Mouse (Mus musculus) heart, embryonic 16.5 days (tissue): ENCODE measurements around the gene Ksr2. TPM values are rescaled to one million over a fixed set of nuclear protein-coding genes. Genes with fewer than 3 reads are reported as not detected.

Source experiments
- ATAC-seq: fragments of 200-750 bp; cut with Nextera tagmentation; replicated peaks from 2 replicates; pipeline ENCODE4 v1.8.0; 2017; ENCODE audit warnings: moderate number of reproducible peaks; ENCODE audit not compliant: insufficient read depth, low FRiP score; ENCODE audit errors: extremely low read depth
- H3K27ac ChIP-seq: fragments of 300-500 bp; sonication (generic); 2 replicates; pipeline ENCODE4 v1.5.1; 2014; ENCODE audit warnings: mild to moderate bottlenecking, low read length, control low read depth, moderate library complexity
- H3K27me3 ChIP-seq: fragments of 300-500 bp; sonication (generic); 2 replicates; pipeline ENCODE4 v1.6.1; 2014; ENCODE audit warnings: low read length, mixed read lengths; ENCODE audit not compliant: control insufficient read depth, insufficient read depth
- H3K36me3 ChIP-seq: fragments of 300-500 bp; sonication (generic); 2 replicates; pipeline ENCODE4 v1.6.1; 2014; ENCODE audit not compliant: control insufficient read depth, insufficient read depth
- H3K4me1 ChIP-seq: fragments of 300-500 bp; sonication (generic); 2 replicates; pipeline ENCODE4 v1.6.1; 2014; ENCODE audit warnings: low read length, mixed read lengths; ENCODE audit not compliant: control insufficient read depth, insufficient read depth
- H3K4me2 ChIP-seq: fragments of 300-500 bp; sonication (generic); 2 replicates; pipeline ENCODE4 v1.6.1; 2014; ENCODE audit warnings: low read depth, mild to moderate bottlenecking, control low read depth, low read length
- H3K4me3 ChIP-seq: fragments of 300-500 bp; sonication (generic); 2 replicates; pipeline ENCODE4 v1.5.1; 2014; ENCODE audit warnings: mild to moderate bottlenecking, control low read depth, low read length
- H3K9ac ChIP-seq: fragments of 300-500 bp; sonication (generic); 2 replicates; pipeline ENCODE4 v1.6.1; 2014; ENCODE audit warnings: low read length, control low read depth
- H3K9me3 ChIP-seq: fragments of 300-500 bp; sonication (generic); replicated peaks from 2 replicates; pipeline ENCODE4 v1.6.1; 2016; ENCODE audit warnings: low read length; ENCODE audit not compliant: control insufficient read depth
- WGBS: fragments of 180-500 bp; shearing (Covaris S2); extraction: QIAGEN DNeasy Blood & Tissue Kit; methylation state at CpG from one replicate; pipeline ENCODE4 v1.1.7; 2014; 5-methylcytosine and 5-hydroxymethylcytosine counted together
- polyA plus RNA-seq: library from polyadenylated mRNA; unstranded; fragments of >200 nt; fragmentation: Nextera tagmentation; extraction: Ambion mirVana; gene quantifications from 2 replicates; pipeline ENCODE4 v1.2.1, GENCODE M21; 2015

Ksr2 gene
- polyA plus RNA-seq, 1 experiment from 2014 or later = 0.05 TPM

DNA sequence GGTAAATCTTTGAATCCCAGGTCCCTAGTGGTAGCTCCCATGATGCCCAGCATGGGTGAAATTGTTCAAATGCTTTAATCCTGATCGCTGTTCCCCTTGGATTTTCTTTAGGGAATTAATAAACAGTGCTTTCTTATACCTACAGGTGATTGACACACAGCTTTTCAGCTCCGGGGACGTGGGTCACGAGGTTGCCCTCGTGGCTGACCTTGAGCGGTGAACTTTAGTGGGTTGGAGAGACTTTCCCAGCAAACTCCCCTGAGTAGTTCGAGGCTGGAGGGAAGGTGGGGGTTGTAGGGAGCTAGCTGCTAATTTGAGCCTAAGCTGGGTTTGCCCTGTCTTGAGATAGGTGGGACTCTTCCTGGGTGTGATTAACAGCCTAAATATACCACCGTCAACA, 41.7 kb downstream of the Ksr2 start:
- H3K4me2 ChIP-seq = no peak overlapping the region
- no peak overlapping the region for H3K27ac ChIP-seq
- no peaks in the 10 kb centered on the region for H3K9me3 ChIP-seq
- H3K4me3 ChIP-seq = no peak overlapping the region
- ATAC-seq = no peak
- H3K36me3 ChIP-seq = no peaks in the 10 kb centered on the region
- 49% methylated on average over 8 of the region's 8 CpGs for WGBS
- H3K9ac ChIP-seq = no peak overlapping the region
- H3K27me3 ChIP-seq = no peaks in the 10 kb centered on the region
- peaks cover 3% of the 10 kb centered on the region; the same call in 1 of the 2 replicates for H3K4me1 ChIP-seq

DNA sequence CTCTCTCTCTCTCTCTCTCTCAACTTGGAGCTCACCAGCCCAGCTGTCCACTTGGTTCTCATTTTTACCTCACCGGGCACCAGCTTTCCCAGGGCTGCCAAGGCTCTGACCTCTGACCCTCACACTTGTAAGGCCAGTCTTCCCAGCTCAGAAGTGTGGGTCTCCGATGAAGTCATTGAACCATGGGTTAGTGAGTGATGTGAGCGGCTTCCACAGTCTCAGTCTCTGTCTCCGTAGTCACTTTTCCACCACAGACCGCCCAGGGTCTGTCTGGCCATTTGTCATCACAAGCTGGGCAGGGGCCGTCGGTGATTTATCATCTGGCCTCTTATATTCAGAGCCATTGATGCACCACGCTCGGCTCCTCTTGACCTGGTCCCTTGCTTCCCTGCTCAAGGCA, 43.3 kb downstream of the Ksr2 start:
- no peaks in the 10 kb centered on the region for H3K27me3 ChIP-seq
- H3K9ac ChIP-seq = no peak overlapping the region
- peaks cover 3% of the 10 kb centered on the region; the same call in 1 of the 2 replicates for H3K4me1 ChIP-seq
- no peaks in the 10 kb centered on the region for H3K9me3 ChIP-seq
- no peak overlapping the region for H3K27ac ChIP-seq
- H3K4me2 ChIP-seq = no peak overlapping the region
- H3K4me3 ChIP-seq = no peak overlapping the region
- ATAC-seq = no peak
- no peaks in the 10 kb centered on the region for H3K36me3 ChIP-seq
- WGBS = 67% methylated on average over 9 of the region's 9 CpGs

DNA sequence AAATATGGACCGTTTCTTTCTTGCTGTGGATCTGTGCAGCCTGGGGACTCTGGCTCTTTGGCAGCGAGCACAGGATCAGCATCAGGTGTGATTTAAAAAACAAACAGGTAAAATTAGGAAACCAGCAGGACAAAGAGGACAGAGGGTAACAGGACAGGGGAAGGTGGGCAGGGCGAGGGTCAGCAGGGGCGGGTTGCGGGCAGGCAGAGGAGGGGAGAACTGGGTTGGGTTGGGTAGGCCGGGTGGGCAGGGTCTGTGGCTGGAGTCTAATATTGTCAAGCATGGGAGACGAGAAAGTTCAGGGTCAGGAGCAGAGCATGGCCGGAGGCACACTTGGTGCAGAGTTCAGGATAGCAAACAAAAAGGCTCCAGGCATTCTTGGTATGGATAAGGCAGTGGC, 43.8 kb downstream of the Ksr2 start:
- ATAC-seq = no peak
- no peak overlapping the region for H3K4me3 ChIP-seq
- H3K4me2 ChIP-seq = no peak overlapping the region
- H3K4me1 ChIP-seq = peaks cover 3% of the 10 kb centered on the region; the same call in 1 of the 2 replicates
- H3K27me3 ChIP-seq = no peaks in the 10 kb centered on the region
- 70% methylated on average over 8 of the region's 8 CpGs for WGBS
- no peaks in the 10 kb centered on the region for H3K9me3 ChIP-seq
- no peaks in the 10 kb centered on the region for H3K36me3 ChIP-seq
- no peak overlapping the region for H3K27ac ChIP-seq
- no peak overlapping the region for H3K9ac ChIP-seq

DNA sequence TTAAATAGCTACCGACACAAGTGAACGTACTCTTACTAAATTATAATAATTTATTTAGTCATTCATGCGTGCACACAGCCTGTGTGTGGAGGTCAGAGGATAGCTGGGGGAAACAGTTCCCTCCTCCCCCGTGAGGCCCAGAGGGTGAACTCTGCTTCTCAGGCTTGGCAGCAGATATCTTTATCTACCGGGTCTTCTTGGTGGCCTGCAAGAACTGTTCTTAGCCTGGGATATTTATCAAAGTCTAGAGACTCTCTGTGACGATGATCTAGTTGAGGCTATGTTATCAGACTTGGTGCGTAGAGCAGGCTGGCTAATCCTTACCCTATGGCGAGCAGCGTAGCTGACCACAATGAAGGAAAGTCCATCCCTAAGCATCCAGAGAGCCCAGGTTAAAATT, 45.1 kb downstream of the Ksr2 start:
- 56% methylated on average over 9 of the region's 9 CpGs for WGBS
- no peak for ATAC-seq
- Histone ChIP-seq H3K4me1 (peaks cover 3% of the 10 kb centered on the region; the same call in 1 of the 2 replicates), H3K27ac (no peak overlapping the region), H3K4me3 (no peak overlapping the region), H3K9ac (no peak overlapping the region), H3K4me2 (no peak overlapping the region), H3K36me3 (no peaks in the 10 kb centered on the region), H3K9me3 (no peaks in the 10 kb centered on the region), H3K27me3 (no peaks in the 10 kb centered on the region)

DNA sequence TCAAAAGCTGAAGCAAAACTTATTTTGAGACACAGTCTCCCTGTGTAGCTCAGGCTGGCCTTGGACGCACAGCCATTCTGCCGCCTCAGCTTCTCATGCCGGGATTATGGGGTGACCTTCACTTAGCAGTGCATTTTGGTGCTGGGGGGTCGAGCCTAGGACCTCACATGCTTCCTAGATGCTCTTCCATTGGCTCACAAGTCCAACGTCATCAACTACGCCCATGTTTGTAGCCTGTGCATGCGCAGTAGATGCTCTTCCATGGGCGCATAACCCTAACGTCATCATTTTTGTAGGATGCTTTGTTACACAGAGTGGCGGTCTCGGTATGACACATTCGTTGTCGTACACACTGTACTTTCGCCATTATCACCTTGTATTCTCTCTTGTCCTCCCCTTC, 46.5 kb downstream of the Ksr2 start:
- Histone ChIP-seq H3K4me2 (no peak overlapping the region), H3K27me3 (no peaks in the 10 kb centered on the region), H3K9ac (no peak overlapping the region), H3K27ac (no peak overlapping the region), H3K9me3 (no peaks in the 10 kb centered on the region), H3K36me3 (no peaks in the 10 kb centered on the region), H3K4me3 (no peak overlapping the region), H3K4me1 (peaks cover 3% of the 10 kb centered on the region; the same call in 1 of the 2 replicates)
- 88% methylated on average over 14 of the region's 14 CpGs for WGBS
- ATAC-seq = no peak

DNA sequence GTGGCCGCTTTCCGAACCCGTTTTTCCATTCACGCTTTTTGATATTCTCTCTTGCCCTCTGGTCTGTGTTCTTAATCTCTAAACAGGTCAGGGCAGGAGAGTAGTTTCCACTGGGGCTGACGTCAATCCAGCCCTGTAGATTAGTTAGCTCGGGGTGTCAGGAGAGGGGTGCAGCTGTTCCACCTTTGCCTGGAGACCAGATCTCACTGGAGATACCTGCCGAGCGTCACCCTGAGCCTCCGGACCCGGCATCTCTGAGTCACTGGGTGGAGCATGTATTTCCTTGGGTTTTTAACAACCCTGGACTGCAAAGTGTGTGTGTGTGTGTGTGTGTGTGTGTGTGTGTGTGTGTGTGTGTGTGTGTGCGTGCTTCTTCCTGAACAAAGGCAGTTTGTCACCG, 53.3 kb downstream of the Ksr2 start:
- 60% methylated on average over 12 of the region's 12 CpGs for WGBS
- Histone ChIP-seq H3K4me1 (no peaks in the 10 kb centered on the region), H3K4me2 (no peak overlapping the region), H3K9ac (no peak overlapping the region), H3K27ac (no peak overlapping the region), H3K4me3 (no peak overlapping the region), H3K27me3 (no peaks in the 10 kb centered on the region), H3K9me3 (no peaks in the 10 kb centered on the region), H3K36me3 (no peaks in the 10 kb centered on the region)
- ATAC-seq = no peak

DNA sequence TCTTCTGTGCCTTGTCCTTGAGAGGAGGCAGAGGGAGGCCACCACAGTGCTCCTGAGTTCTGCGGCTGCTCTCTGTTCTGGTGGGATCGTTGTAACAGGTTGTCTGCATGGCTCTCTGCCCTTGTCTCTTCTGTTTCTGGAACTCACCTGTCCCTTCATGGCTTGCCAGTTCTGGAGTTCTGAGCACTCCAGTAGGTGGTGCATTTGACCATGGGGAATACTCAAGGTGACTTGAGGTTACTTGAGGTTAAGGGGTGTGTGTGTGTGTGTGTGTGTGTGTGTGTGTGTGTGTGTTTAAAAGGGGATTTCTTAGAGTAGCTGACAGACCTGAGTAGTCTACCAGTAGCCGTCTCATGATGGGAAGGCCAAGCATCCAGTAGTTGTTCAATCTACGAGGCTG, 55.2 kb downstream of the Ksr2 start:
- Histone ChIP-seq H3K9ac (no peak overlapping the region), H3K4me1 (no peaks in the 10 kb centered on the region), H3K27ac (no peak overlapping the region), H3K4me3 (no peak overlapping the region), H3K36me3 (no peaks in the 10 kb centered on the region), H3K4me2 (no peak overlapping the region), H3K9me3 (no peaks in the 10 kb centered on the region), H3K27me3 (no peaks in the 10 kb centered on the region)
- no peak for ATAC-seq
- 69% methylated on average over 4 of the region's 4 CpGs for WGBS

DNA sequence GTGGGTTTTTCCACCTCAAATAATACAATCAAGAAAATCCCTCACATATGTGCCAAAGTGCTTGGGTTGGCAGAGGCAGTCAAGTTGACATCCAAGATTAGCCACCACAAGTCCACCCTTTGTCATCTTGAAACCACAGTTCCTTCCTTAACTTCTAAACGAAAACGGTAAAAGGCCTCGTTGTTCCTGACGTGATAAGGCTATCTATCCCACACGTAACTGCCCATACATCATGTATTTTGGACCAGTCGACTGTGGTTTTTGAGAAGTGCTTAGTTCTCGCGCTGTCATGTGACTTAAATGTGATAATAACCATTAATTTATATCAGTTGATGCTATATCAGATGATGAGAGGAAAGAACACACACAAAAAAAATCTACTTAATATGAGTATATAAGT, 55.8 kb downstream of the Ksr2 start:
- Histone ChIP-seq H3K4me1 (no peaks in the 10 kb centered on the region), H3K4me2 (no peak overlapping the region), H3K9me3 (no peaks in the 10 kb centered on the region), H3K27me3 (no peaks in the 10 kb centered on the region), H3K36me3 (no peaks in the 10 kb centered on the region), H3K4me3 (no peak overlapping the region), H3K9ac (no peak overlapping the region), H3K27ac (no peak overlapping the region)
- WGBS = 60% methylated on average over 8 of the region's 8 CpGs
- no peak for ATAC-seq

DNA sequence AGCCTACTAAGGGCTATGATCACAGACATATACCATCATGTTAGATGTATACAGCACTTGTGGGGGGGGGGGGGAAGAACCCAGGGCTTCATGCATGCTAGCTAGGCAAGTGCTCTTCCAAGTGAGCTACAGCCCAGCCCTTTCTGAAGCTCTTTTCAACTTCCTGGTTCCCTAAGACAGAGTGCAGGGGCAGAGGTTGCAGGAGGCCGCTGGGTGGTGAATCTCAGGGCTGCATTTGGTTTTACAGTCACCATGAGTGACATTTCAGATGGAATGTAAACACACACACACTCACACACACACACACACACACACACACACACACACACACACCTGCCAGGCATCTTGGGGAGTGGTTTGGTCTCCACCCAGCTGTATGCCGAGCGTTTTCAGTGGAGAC, 67.4 kb downstream of the Ksr2 start:
- ATAC-seq = no peak
- whole genome bisulfite sequencing = 73% methylated on average over 3 of the region's 3 CpGs
- Histone ChIP-seq H3K9me3 (no peaks in the 10 kb centered on the region), H3K9ac (no peak overlapping the region), H3K4me2 (no peak overlapping the region), H3K27ac (no peak overlapping the region), H3K27me3 (no peaks in the 10 kb centered on the region), H3K36me3 (no peaks in the 10 kb centered on the region), H3K4me3 (no peak overlapping the region), H3K4me1 (no peaks in the 10 kb centered on the region)

DNA sequence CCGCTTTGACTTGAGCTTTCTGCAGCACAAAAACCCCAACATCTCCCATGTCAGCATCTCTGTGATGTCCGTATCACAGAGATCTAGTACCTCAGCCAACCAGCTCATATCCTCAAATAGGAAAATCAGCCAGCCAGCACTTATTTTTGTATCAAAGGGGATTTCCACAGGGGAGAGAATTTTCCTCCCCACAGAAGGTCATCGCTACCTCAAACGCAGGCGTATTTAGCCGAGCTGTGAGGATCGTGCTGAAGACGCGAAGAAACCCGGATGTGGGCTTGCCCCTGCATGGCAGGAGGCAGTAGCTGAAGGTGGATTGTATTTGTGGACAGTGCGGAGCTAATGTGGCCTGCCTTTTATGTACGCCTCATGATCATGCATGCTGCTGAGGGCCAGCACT, 67.8 kb downstream of the Ksr2 start:
- WGBS = 81% methylated on average over 12 of the region's 12 CpGs
- H3K9me3 ChIP-seq = no peaks in the 10 kb centered on the region

More for the DNA sequence above, 67.8 kb downstream of the Ksr2 start:
- H3K9ac ChIP-seq = no peak overlapping the region
- no peak overlapping the region for H3K27ac ChIP-seq
- H3K4me2 ChIP-seq = no peak overlapping the region
- H3K27me3 ChIP-seq = no peaks in the 10 kb centered on the region
- no peaks in the 10 kb centered on the region for H3K4me1 ChIP-seq
- ATAC-seq = no peak
- H3K36me3 ChIP-seq = no peaks in the 10 kb centered on the region
- no peak overlapping the region for H3K4me3 ChIP-seq
